Mouse (Mus musculus): Measurements from ENCODE around the gene Padi1.

- TF ChIP-seq E2F4 (IDR thresholded peaks at IDR 0.05; ENCODE audit: insufficient read depth): no peak
- no peak for TF ChIP-seq POLR2A (IDR thresholded peaks at IDR 0.05; ENCODE audit: insufficient read length, low read depth)
Observed at GRCm38 (mm10) chr4:140825942-140826341, 19.6 kb downstream of the Padi1 start.
